In genomic region chr4:123427271-123427899, GRCm38 (mm10) we compare ENCODE assay signal across 14 mouse cellular contexts.
DNase-seq lines count a peak whose midpoint lies in the region; ATAC-seq and TF ChIP-seq lines count a peak whose summit lies in the region.
"Had no signal": no experiment of that assay in that cellular context is flagged by ENCODE, and none has a peak within 500 bp of the region (broad histone marks: within the 10 kb centered on the region; RNA-seq: fewer than 3 reads in every experiment).

No protein-coding gene starts in this region.

- H3K79me2 ChIP-seq in MEL (ENCODE audit: control insufficient read depth, insufficient read depth, low read length, poor library complexity), result no peaks in the 10 kb centered on the region; the same call in 1 of the 2 replicates

- no peaks in the 10 kb centered on the region for H3K27me3 ChIP-seq in heart, embryonic 11.5 days (ENCODE audit: control insufficient read depth, insufficient read depth, low read length)
- H3K27me3 ChIP-seq in limb, embryonic 12.5 days, result no peaks in the 10 kb centered on the region
- H3K27me3 ChIP-seq in limb, embryonic 10.5 days (ENCODE audit: low read depth, poor library complexity, severe bottlenecking), result no peaks in the 10 kb centered on the region
- no peaks in the 10 kb centered on the region for H3K27me3 ChIP-seq in MEL (ENCODE audit: control insufficient read depth in 1 of 2, insufficient read depth in 2 of 2, low read length in 2 of 2)
- H3K27me3 ChIP-seq in heart, embryonic 14.5 days (ENCODE audit: control insufficient read depth, insufficient read depth, low read length), result no peaks in the 10 kb centered on the region
- no peaks in the 10 kb centered on the region for H3K27me3 ChIP-seq in forebrain, embryonic 10.5 days (ENCODE audit: poor library complexity, severe bottlenecking)
- H3K27me3 ChIP-seq: forebrain, embryonic 13.5 days had no signal

- no peak for ATAC-seq in heart, embryonic 11.5 days (replicated peaks; ENCODE audit: insufficient number of reproducible peaks, low FRiP score, low TSS enrichment)
- ATAC-seq in limb, embryonic 12.5 days (ENCODE audit: insufficient number of reproducible peaks, insufficient read depth, low FRiP score, low TSS enrichment, low read depth), result no peak
- no peak for ATAC-seq in heart, embryonic 14.5 days (ENCODE audit: insufficient number of reproducible peaks, insufficient read depth, low FRiP score, low read depth)
- ATAC-seq: forebrain, embryonic 13.5 days had no signal

- intact Hi-C loops in heart, postnatal 10 days (cut with DNase I), result loop anchor here (2.0 kb wide), 1 partner anchor 15 kb away; no protein-coding TSS in a partner anchor

- peaks cover 5% of the 10 kb centered on the region for H3K36me3 ChIP-seq in heart, embryonic 11.5 days (ENCODE audit: control insufficient read depth, insufficient read depth, low read length)
- peaks cover 32% of the 10 kb centered on the region for H3K36me3 ChIP-seq in limb, embryonic 12.5 days
- peaks cover 47% of the 10 kb centered on the region for H3K36me3 ChIP-seq in limb, embryonic 10.5 days
- peaks cover 0 to 63% of the 10 kb centered on the region in 2 experiments; a peak in 2 of 4 replicates for H3K36me3 ChIP-seq in MEL (ENCODE audit: control insufficient read depth in 1 of 2, insufficient read depth in 2 of 2, low read length in 2 of 2)
- H3K36me3 ChIP-seq in heart, embryonic 14.5 days (ENCODE audit: control insufficient read depth, insufficient read depth, low read length), result peaks cover 28% of the 10 kb centered on the region
- peaks cover 68% of the 10 kb centered on the region for H3K36me3 ChIP-seq in forebrain, embryonic 10.5 days (replicated peaks)

- H3K9ac ChIP-seq in heart, embryonic 11.5 days (ENCODE audit: low read depth, low read length), result no peak overlapping the region
- no peak overlapping the region for H3K9ac ChIP-seq in limb, embryonic 12.5 days (replicated peaks)
- 0 out of 2 replicates have a peak overlapping the region, but pooled peaks have one; percentile 3 for H3K9ac ChIP-seq in MEL (ENCODE audit: control insufficient read depth, low read depth, low read length, poor library complexity, severe bottlenecking)
- H3K9ac ChIP-seq in heart, embryonic 14.5 days (ENCODE audit: low read length), result peak overlapping the region; percentile 12; the same call in 1 of the 2 replicates
- H3K9ac ChIP-seq: forebrain, embryonic 13.5 days; liver, embryonic 14.5 days had no signal

- no peak for TF ChIP-seq EP300 in MEL (IDR thresholded peaks at IDR 0.05; ENCODE audit: low read depth in 1 of 2, low read length in 2 of 2)

- H3K27ac ChIP-seq in heart, embryonic 11.5 days (ENCODE audit: low read depth, low read length), result peak overlapping the region; percentile 50; the same call in 1 of the 2 replicates
- H3K27ac ChIP-seq in limb, embryonic 12.5 days, result 0 out of 2 replicates have a peak overlapping the region, but pooled peaks have one; percentile 4
- no peak overlapping the region; the same call in 1 of the 2 replicates for H3K27ac ChIP-seq in limb, embryonic 10.5 days
- peak overlapping the region; percentile 99 for H3K27ac ChIP-seq in MEL (ENCODE audit: control insufficient read depth, low read depth, low read length)
- peak overlapping the region; percentile 62 to 78 for H3K27ac ChIP-seq in heart, embryonic 14.5 days (replicated peaks in 1 of 2; ENCODE audit: control insufficient read depth in 1 of 2, insufficient read depth in 1 of 2, low read depth in 2 of 2, low read length in 2 of 2)
- no peak overlapping the region for H3K27ac ChIP-seq in forebrain, embryonic 10.5 days
- H3K27ac ChIP-seq: forebrain, embryonic 13.5 days; liver, embryonic 14.5 days had no signal

- H3K9me3 ChIP-seq in heart, embryonic 11.5 days (replicated peaks; ENCODE audit: control insufficient read depth, low read length), result no peaks in the 10 kb centered on the region
- no peaks in the 10 kb centered on the region for H3K9me3 ChIP-seq in limb, embryonic 12.5 days
- H3K9me3 ChIP-seq in limb, embryonic 10.5 days (replicated peaks), result no peaks in the 10 kb centered on the region
- H3K9me3 ChIP-seq in MEL (replicated peaks; ENCODE audit: insufficient read depth, low read length), result no peaks in the 10 kb centered on the region
- no peaks in the 10 kb centered on the region for H3K9me3 ChIP-seq in heart, embryonic 14.5 days (ENCODE audit: control insufficient read depth, low read length)
- H3K9me3 ChIP-seq in forebrain, embryonic 10.5 days, result no peaks in the 10 kb centered on the region
- H3K9me3 ChIP-seq: forebrain, embryonic 13.5 days had no signal

- no peak overlapping the region for H3K4me3 ChIP-seq in heart, embryonic 11.5 days (ENCODE audit: low read depth, low read length)
- no peak overlapping the region for H3K4me3 ChIP-seq in limb, embryonic 12.5 days (replicated peaks)
- no peak overlapping the region for H3K4me3 ChIP-seq in limb, embryonic 10.5 days
- 0 out of 4 replicates have a peak overlapping the region, but pooled peaks of 1 of the 2 experiments have one; percentile 21 for H3K4me3 ChIP-seq in MEL (ENCODE audit: control insufficient read depth in 1 of 2, insufficient read depth in 1 of 2, low read depth in 2 of 2, low read length in 2 of 2)
- no peak overlapping the region for H3K4me3 ChIP-seq in heart, embryonic 14.5 days (ENCODE audit: control insufficient read depth in 1 of 2, insufficient read depth in 1 of 2, low read depth in 1 of 2, low read length in 2 of 2)
- H3K4me3 ChIP-seq in forebrain, embryonic 10.5 days, result no peak overlapping the region
- H3K4me3 ChIP-seq: forebrain, embryonic 13.5 days had no signal

- H3K4me1 ChIP-seq in heart, embryonic 11.5 days (ENCODE audit: control insufficient read depth, insufficient read depth, low read length), result peaks cover 42% of the 10 kb centered on the region
- H3K4me1 ChIP-seq in limb, embryonic 12.5 days (replicated peaks), result no peaks in the 10 kb centered on the region
- H3K4me1 ChIP-seq in limb, embryonic 10.5 days, result 0 out of 2 replicates have a peak, but pooled peaks cover 3% of the 10 kb centered on the region
- peaks cover 44 to 48% of the 10 kb centered on the region in 2 experiments for H3K4me1 ChIP-seq in MEL (ENCODE audit: control insufficient read depth in 1 of 2, insufficient read depth in 2 of 2, low read length in 2 of 2)
- peaks cover 23 to 60% of the 10 kb centered on the region in 2 experiments for H3K4me1 ChIP-seq in heart, embryonic 14.5 days (ENCODE audit: control insufficient read depth in 2 of 2, insufficient read depth in 2 of 2, low read length in 2 of 2)
- no peaks in the 10 kb centered on the region for H3K4me1 ChIP-seq in forebrain, embryonic 10.5 days

- TF ChIP-seq CTCF in MEL (IDR thresholded peaks at IDR 0.05 in 2 of 3, conservative IDR thresholded peaks at IDR 0.05 in 1 of 3; ENCODE audit: control insufficient read depth in 1 of 3, insufficient read depth in 1 of 3, low read depth in 2 of 3, low read length in 3 of 3, poor library complexity in 1 of 3, severe bottlenecking in 1 of 3), result no peak

- WGBS in heart, embryonic 11.5 days (ENCODE audit: insufficient replicate concordance), result 75% methylated on average over 9 of the region's 9 CpGs
- 84% methylated on average over 9 of the region's 9 CpGs for WGBS in limb, embryonic 12.5 days
- 89% methylated on average over 9 of the region's 9 CpGs for WGBS in limb, embryonic 10.5 days
- 69% methylated on average over 9 of the region's 9 CpGs for WGBS in heart, embryonic 14.5 days
- 88% methylated on average over 9 of the region's 9 CpGs for WGBS in forebrain, embryonic 10.5 days

- no peak for TF ChIP-seq POLR2A in MEL (IDR thresholded peaks at IDR 0.05; ENCODE audit: control insufficient read depth in 1 of 2, insufficient read depth in 1 of 2, low read depth in 1 of 2, low read length in 2 of 2, poor library complexity in 1 of 2)

- no peak overlapping the region for H3K4me2 ChIP-seq in heart, embryonic 11.5 days
- no peak overlapping the region for H3K4me2 ChIP-seq in limb, embryonic 12.5 days
- H3K4me2 ChIP-seq in heart, embryonic 14.5 days (ENCODE audit: low read length), result peak overlapping the region; percentile 34
- H3K4me2 ChIP-seq: forebrain, embryonic 13.5 days had no signal

- no peak for TF ChIP-seq RAD21 in MEL (IDR thresholded peaks at IDR 0.05; ENCODE audit: low read depth, low read length)

- no peak for DNase-seq in heart, postnatal 10 days
- DNase-seq in limb, embryonic 10.5 days (ENCODE audit: low spot score), result no peak
- no peak for DNase-seq in MEL (ENCODE audit: low read depth, low spot score)
- DNase-seq in cerebellum, postnatal 4 days (ENCODE audit: low spot score in 2 of 2), result no peak
- DNase-seq in forebrain, embryonic 10.5 days (ENCODE audit: extremely low spot score, low spot score), result no peak
- DNase-seq: cerebellum, adult 9-11 months; kidney, postnatal 25 days; right cerebral cortex, postnatal 14 days; thymus, postnatal 4 days had no signal

TF ChIP-seq in MEL, 35 proteins besides CTCF, POLR2A, EP300 and RAD21:
- no peak for TF ChIP-seq HCFC1 (IDR thresholded peaks at IDR 0.05; ENCODE audit: low read depth, low read length)
- TF ChIP-seq JUND (IDR thresholded peaks at IDR 0.05; ENCODE audit: low read depth, low read length), result no peak
- TF ChIP-seq SIN3A (IDR thresholded peaks at IDR 0.05; ENCODE audit: low read length), result no peak
- TF ChIP-seq NELFE (IDR thresholded peaks at IDR 0.05; ENCODE audit: low read depth, low read length), result no peak
- TF ChIP-seq TCF12 (IDR thresholded peaks at IDR 0.05; ENCODE audit: low read depth, low read length), result no peak
- TF ChIP-seq MAFK (IDR thresholded peaks at IDR 0.05; ENCODE audit: borderline replicate concordance, low read depth, low read length), result no peak
- no peak for TF ChIP-seq SMC3 (IDR thresholded peaks at IDR 0.05; ENCODE audit: low read depth, low read length)
- no peak for TF ChIP-seq NRF1 (IDR thresholded peaks at IDR 0.05; ENCODE audit: insufficient read depth, low read depth, low read length, poor library complexity, severe bottlenecking)
- no peak for TF ChIP-seq CHD1 (IDR thresholded peaks at IDR 0.05; ENCODE audit: low read depth, low read length)
- no peak for TF ChIP-seq MYC (IDR thresholded peaks at IDR 0.05; ENCODE audit: low read depth, low read length)

Comparison
In these comparisons a context has a peak if more than half of its experiments do, and no peak if none do; other contexts are left out.
1. H3K27ac ChIP-seq: peak in heart, embryonic 11.5 days (single experiment), limb, embryonic 12.5 days (single experiment), MEL (single experiment) and heart, embryonic 14.5 days (2 of 2); none in limb, embryonic 10.5 days (single experiment) and forebrain, embryonic 10.5 days (single experiment).
2. H3K9ac ChIP-seq: peak in MEL (single experiment) and heart, embryonic 14.5 days (single experiment); none in heart, embryonic 11.5 days (single experiment) and limb, embryonic 12.5 days (single experiment).